Mouse (Mus musculus) kidney, adult 9 months (tissue): ENCODE results near the gene Mafg.

Source experiments
- DNase-seq: peaks from one replicate; pipeline ENCODE4 v3.0.0; 2022

Mafg gene

DNA sequence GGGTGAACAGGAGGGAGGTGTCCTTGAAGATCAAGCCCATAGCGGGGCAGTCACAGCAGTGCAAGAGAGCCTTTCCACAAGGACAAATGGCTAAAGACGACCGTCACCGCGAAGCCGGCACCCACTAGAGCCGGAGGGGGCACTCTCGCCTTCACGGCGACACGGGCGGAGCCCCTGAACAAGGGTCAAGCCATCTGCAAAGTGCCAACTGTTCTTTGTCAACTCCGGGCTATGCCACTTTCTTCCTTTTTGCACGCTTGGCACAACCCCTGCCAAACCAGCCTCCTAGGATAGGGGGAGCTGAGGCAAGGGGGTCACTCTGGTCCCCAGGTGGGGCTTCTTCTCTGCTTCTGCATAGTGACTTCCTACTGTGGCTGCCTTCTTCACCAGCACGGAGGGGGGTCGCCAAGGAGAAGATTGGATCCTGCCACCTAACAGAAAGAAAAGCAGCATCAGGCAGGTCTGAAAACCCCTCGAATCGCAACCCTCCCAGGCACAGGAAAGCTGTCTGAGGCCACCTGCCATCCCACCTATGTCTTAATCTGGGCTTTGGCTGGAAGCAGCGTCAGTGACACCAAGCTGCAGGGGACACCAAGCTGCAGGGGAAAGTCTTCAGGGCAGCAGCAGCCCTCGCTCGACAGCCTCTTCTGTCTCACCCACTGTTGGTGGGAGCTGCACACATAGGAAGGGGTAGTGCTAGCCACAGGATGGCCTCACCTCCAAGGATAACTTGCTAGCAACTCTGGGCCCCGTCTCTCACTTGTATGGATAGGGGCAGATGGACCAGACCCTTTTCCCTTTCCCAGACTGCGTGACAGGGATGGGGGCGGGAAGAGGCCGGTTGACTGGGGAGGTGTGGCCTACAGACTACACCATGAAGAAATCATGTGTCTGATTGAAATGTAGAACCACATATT, 14.5 kb downstream of the Mafg start:
- DNase-seq, result peak; percentile 45

DNA sequence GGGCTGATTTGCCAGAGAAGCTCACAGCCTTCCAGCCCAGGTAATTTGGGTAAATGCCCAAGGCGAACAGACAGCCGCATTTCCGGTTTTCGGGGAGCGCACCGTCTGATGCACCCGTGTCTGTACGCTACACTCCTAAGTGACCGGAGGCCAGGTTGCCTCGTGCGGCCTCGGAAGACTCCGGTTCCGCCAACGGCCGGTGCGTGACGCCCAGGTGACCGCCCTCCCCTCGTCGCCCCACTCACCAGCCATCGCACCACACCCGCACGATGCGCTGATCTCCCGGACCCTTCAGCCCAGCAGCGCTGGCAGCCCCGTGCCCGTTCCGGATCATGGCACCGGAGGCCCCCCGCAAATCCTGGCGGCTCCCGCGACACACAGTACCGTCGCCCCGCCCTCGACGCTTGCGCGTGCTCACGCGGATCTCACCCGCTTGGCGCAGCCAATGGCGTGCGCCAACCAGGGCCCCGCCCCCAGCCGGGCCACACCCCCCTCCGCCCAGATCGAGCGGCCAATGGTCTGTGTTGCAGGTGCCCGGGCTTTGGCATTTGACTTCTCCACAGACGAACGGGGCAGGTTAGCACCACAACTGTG, 15.8 kb downstream of the Mafg start, which contains the start of gene Pcyt2:
Gene Pcyt2 (minus strand): TSS at position 418 of the 594 bp plus-strand sequence.
- DNase-seq, result peak; percentile 97

DNA sequence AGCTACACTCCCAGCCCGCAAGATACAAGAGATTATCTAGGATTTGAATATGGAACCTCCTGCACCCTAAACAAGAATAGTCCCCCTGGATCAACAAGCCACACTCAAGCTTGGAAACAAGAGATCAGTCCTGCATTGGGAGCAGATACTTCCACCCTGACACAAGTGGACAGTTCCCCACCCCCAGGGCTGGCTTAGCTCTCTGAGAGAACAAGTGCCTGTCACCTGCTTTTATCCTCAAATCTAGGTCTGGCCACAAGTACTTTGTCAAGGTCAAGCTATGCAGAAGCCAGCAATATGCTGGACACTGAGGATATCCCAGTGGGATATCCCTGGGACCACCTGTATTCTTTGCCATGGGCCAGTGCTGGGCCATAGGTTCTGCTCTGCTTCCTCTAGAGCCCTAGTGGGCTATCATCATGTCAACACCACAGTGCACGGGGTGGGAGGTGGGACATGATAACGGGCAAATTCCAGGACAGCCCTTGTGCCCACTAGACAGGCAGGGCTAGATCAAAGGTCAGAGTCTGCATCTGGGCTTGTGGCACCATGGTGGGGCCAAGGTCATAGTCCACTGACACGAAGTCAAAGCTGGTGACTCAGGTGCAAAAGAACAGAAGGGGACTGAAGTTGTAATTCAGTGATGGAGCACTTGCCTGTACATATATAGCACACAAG, 16.6 kb downstream of the Mafg start:
- DNase-seq, result peak; percentile 87

DNA sequence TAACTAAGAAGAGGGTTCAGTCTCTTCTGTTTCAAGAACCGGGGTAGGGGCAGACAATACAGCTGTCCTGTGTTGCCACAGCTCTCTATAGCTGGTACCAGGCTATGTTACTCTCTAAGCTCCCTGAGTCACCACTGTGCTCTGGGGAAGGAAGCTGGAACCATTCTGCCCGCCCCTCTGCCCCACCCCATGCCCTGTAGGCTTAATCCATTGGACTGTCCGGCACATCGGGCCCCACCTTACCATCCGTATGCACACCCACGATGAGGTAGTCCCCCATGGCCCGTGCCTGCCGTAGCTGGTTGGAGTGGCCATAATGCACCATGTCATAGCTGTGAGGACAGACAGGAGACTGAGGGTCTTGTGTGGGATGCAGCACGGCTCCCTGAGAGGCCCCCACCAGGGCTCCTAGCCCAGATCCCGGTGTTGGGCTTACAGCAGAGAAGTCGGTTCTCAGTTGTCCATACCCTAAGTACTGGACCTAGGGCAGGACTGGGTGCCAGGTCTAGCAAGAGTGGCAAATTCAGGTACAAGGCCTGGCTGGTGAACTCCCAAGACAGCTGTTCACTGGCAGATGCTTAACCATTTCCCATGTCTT, 17.7 kb downstream of the Mafg start:
- DNase-seq, result no peak

DNA sequence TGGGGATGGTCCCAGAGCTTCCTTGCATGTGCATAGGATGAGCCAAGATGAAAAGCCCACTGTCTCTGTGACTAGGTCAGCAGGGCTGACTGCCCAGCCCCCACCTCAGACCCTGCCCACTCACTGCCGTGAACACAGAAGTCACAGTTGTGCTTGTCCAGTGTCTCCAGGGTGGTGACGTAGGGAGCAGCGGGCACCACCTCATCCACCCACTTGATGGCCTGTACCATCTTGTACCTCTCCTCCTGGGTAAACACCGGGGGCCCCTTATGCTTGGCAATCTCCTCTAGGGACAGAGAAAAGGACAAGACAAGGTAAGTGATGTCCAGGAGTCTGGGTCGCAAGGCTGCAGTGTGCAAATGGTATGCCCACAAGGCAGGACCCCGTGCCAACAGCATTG, 18.2 kb downstream of the Mafg start:
- DNase-seq, result no peak

DNA sequence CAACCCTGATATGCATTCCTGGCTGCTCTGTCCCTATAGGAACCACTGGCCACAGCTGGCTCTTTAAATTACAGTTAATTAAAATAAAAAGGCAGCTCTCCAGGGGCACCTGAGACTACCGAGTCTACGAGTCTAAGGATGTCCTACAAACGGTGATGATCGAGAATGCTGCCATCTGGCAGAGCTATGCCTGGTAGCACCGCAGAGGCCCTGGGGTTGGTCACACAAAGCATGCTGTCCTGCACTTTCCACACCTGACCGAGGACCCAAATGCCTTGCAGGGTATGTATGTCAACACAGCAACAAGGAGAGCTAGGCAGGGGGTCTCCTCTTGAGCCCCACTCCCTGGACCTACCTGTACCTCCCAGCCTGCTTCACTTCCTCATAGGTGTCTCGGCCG, 19.4 kb downstream of the Mafg start:
- no peak for DNase-seq

DNA sequence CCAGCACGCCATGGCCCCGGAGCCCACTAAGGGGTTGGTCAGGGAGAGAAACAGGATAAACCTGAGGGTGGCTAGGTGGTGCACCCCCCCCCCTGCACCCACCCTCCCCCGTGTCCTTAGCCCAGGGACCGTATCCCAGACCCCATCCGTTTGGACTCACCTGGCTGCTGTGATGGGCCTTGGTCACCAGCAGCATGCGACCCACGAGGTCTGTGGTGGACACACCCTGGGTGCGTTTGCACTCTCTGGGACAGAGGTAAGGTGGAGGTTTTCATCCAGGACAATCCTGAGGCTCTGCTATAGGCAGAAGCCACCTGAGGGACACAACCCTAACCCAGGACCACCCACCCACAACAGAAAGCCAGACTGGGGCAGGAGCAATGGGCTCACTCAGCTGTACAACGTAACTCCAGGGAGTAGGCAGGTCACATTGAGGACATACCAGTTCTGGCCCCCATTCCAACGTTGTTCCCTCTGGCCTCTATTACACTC, 19.9 kb downstream of the Mafg start:
- DNase-seq, result no peak

DNA sequence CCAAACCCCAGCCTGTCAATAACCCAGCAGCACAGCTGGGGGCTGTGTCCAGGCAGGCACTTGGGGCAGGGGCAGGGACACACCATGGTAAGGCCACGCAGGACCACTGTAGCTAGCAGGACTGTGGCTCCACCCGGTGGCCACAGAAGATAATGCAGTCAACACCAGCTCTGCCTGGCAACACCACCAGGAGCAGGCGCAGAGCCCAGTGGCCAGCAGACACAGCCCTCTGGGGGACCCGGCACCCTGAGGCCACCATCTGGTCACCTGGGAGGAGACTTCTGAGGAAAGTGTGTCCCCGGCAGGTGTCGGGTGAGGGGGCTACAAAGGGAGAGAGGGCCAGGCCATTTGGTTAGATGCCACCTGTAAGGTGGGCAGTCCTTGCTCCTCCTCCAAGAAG, 20.6 kb downstream of the Mafg start:
- peak; percentile 82 for DNase-seq

DNA sequence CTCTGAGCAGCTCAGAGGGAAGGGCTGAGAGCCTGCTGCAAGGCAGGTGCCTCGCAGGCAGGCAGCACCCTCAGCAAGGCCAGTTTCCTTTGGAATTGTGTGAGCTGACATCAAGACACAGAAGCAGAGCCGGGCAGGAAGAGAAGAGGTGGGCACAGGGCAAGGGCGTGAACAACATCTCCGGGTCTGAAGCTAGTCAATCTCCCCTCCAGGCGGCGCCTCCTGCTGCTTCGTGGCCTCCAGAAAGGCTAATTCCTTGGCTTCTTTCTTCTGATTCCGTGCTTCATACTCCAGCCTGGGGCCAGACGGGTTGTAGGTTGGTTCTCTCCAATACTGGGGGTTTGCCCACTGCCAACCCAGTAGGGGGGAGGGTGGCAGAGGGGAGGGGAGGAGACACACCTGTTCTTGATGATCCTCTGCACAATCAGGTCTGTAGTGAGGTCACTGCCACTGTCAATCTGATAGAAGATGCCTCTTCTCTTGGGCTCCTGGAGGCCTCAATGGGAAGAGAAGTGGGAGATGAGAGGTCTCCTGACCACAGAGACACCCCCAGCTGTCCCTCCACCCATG, 22.8 kb downstream of the Mafg start:
- no peak for DNase-seq

DNA sequence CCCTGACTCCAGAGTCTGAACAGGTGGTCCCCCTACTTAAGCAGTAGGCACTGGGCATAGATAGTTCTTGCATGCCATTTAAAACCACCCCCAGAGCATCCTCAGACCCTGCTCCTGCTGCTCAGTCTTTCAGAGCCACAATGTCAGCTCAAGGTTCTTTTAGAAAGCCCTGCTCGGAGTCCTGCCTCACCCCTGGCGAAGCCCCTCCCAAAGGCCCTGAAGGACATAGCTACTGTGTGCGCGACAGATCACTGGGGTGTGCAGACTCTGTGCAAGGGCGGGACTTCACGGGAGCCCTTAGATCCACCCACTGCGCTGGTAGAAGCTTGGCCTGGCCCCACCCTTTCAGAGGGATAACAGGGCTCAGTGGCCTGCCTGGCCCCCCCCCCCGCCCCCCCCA, 24.1 kb downstream of the Mafg start:
- peak; percentile 63 for DNase-seq

DNA sequence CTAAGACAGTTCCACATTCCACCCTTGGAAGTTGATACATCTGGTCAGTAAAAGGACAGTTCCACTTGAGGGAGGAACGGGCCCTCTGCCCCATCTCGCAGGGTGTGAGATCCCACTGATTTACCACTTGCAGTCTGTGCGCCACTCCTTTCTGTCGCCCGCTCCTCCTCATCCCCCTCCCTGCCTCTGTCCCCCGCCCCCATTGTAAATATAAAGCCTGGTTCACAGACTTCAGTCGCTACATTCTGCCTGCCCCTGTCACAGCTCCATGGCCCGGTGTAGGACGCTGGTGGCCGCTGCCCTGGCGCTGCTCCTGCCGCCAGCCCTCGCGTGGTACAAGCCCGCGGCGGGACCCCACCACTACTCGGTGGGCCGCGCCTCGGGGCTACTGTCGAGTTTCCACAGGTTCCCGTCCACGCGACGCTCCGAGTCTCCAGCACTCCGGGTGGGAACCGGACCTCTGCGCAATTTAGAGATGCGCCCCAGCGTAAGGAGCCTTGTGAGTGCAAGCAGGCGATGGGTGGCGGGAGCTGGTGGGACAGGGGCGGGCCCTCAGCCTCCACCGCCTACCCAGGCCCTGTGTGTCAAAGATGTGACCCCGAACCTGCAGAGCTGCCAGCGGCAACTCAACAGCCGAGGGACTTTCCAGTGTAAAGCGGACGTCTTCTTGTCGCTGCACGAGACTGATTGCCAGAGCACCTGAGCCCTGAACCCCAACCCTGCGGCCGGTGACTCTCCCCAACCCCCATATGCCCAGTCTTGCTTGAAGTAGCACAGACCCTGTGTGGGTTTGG, 25.0 kb downstream of the Mafg start, which contains the start of gene Npb:
Gene Npb (plus strand): TSS at position 237 of the 794 bp plus-strand sequence.
- DNase-seq, result peak; percentile 22

DNA sequence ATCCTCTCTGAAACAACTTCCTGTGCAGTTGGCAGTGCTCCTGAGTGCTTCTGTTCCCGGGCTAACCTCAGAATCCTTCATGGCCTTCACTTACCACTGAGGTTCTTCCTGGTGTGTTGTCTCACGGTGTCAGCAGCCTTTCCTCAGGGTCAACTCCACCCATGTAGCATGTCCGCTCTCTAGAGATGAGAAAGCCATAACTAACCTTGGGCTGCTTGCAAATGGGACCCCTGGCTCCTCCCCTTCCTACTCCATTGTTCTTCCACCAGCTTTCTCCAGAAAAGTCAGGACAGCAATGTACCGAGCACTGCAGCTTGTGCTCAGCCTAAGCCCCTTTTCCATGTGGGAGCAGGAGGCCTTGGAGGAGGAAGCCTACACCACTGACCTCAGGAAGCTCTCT, 26.6 kb downstream of the Mafg start:
- DNase-seq, result no peak

DNA sequence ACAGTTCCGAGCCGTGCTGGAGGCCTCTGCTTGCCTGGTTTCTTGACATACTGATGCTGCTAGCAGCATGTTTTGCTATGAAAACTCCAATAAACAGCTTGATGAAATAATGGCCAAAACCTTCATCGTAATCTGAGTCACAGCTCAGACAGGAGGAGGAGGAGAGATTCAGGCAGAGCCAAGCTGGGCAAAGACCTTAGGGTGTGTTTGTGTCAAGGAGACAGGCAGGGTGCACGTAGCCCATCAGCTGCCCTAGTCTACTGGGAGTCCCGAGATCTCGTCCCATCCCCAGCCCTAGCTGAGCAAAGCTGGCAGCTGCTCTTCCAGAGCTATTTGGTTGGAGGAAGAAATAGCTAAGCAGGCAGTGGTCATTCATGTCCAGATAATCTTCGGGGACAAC, 27.7 kb downstream of the Mafg start:
- no peak for DNase-seq

DNA sequence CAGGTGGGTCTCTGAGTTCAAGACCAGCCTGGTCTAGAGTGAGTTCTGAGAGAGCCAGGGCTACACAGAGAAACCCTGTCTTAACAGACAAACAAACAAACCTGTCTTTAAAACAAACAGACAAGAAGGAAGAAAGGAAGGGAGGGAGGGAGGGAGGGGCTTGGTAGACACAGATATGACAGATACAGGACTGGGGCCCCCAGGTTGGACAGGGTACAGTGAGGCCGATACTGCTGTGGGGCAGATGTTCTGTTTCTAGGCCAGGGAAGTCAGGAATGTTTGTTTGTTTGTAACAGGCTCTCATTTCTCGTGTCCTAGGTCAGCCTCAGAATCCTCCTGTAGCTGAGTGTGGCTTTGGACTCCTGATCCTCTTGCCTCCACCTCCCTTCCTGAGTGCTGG, 29.9 kb downstream of the Mafg start:
- DNase-seq, result no peak

DNA sequence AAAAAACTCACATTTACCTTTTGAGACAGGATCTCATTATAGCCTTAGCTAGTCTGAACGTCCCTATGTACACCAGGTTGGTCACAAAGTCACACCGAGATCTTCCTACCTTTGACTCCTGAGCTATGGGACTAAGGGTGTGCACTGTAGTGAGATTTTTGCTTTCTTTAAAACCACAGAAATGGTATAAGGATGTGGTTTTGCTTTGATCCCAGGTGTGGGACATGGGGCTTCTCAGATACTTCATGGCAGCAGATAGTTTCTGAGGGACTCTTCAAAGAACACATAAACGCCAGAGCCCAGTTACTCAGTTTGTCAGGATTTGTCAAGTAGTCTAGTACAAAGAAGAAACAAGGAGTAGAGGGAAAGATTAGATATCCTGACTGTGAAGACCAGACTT, 32.7 kb downstream of the Mafg start:
- DNase-seq, result no peak

DNA sequence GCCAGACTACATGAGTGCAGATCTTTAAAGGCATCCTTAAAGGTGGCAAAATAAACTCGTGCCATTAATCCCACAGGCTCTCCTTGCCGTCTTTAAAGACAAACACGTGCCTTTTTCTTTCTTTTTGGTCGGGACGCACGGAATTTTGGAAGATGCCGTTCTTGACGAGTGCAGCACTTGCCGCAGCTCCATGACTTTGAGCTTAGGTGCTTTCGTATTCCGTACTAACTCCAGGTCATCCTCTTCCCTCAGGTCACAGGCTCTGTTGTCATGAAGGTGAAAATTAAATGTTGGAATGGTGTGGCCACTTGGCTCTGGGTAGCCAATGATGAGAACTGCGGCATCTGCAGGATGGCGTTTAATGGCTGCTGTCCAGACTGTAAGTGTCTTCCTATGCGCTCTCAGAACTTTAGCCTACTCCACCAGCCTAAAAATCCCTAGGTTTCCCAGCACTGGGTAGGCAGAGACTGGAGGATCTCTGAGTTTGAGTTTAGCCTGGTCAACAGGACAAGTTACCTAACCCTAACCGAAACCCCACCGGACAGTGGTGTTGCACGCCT, 34.3 kb downstream of the Mafg start:
- DNase-seq, result no peak

DNA sequence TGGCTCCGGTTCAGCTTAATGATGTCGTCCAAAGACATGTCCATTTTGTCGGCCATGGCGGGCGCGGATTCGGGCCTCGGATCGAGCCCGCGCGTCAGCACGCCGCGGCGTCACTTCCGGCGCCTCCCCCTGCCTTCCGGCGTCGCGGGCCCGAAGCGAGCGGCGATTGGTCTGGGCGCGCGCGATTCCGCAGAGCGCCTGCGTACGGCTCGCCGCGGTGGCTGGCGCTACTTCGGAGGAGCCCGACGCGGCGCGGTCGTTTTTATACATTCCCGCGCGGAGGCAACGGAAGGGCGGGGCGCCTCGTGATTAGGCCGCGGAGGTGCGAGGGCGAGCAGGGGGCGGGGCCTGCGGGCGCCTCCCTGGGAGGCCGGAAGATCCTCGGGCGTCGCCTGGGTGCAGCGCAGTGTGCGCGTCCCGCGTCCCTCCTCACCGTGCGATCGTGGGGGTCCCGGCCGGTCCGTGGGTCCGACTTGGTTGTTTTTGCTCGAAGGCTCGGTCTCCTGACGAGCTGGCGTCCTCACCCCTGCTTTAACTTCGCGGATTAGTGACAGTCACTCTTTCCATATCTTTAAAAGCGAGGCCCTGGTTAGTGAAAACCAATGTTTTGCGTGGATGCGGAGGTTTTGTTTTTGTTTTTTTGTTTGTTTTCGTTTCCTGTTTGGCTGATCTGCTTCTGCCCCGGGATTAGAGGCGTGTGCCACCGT, 35.0 kb downstream of the Mafg start, which contains the start of the genes Alyref and Anapc11:
Gene Alyref (minus strand): TSS at position 83 of the 707 bp plus-strand sequence.
Gene Anapc11 (plus strand): TSS at position 139 of the 707 bp plus-strand sequence.
- DNase-seq, result peak; percentile 94

DNA sequence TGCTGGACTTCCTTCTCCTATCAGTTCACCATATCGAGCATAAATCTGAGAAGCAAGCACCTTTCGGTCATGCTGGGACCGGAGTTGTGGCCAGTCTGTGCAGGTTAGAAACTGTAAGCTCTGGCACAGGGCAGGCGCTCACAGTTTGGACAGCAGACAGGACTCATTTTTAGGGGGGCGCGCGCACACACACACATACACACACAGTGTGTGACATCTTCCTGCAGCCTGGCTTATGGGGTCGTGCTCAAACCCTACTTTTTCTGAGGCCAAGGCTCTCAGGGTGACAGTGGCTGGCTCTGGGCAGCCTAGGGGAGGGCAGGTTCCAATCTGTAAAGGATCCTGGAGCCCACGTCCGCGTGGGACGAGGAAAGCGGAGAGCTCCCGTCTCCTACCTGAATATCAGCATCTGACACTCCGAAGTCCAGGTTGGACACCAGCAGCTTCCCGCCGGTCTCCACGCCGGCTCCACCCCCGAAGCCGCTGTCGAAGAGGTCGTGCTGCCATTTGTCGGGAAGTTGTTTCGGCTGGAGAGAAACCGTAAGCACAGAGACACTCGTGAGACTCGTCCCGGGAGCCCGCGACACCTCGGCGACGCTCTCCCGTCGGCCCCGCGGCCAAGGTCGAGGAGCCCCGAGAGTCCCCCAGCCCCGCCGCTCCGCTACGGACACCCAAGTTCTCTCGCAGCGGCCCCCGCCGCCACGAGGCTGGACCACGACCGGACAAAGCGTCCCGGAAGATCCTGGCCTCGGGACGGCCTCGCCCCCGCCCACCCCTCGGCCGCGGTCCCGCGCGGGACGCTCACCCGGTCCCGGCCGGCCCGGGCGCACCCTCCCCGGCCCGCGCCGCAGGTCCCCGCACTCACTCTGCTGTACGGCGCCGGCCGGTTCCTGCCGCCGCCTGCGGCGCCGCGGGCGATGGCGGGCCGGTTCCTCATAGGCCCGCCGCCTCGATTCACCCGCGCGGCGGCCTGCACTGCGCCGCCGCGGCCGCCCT, 35.9 kb downstream of the Mafg start:
- no peak for DNase-seq

DNA sequence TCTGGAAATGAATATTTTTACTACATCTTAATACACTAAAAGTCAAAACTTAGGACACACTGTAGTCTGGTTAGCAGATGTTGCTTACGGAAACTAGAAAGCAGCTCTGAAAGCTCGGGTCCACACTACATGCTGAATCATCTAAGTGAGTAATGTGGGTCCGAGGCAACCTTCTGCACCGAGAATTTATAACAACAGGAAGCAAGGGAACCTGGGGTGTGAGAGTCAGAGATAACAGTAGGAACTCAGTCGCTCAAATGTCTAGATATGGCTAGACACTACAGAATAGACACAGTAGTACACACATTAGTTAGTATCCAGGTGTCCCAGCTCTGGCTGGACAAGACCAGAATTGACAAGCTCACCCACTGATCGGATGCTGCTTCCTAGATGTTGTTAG, 44.9 kb downstream of the Mafg start:
- DNase-seq, result no peak
